Mouse (Mus musculus) adrenal gland, postnatal 25 days (tissue): ENCODE data around the gene AK157302. TPM values are rescaled to one million over a fixed set of nuclear protein-coding genes. Genes with fewer than 3 reads are reported as not detected.
"Not testable (repeated sequence)": the region's sequence is repeated elsewhere in the genome, so short reads cannot be mapped to it uniquely, and the experiment has no call there.

Source experiments
- DNase-seq: peaks from one replicate; pipeline ENCODE4 v3.0.0; 2021; ENCODE audit warnings: mixed read lengths
- long read RNA-seq: library from polyadenylated mRNA; stranded (forward); transcript quantifications from one replicate; pipeline ENCODE4 v2.0.0, GENCODE M21; 2021
- total RNA-seq: library from RNA; stranded (reverse); gene quantifications from 2 replicates; pipeline ENCODE4 v1.2.3, GENCODE M21; 2021

Gene AK157302
- 10.1 and 11.3 TPM in 2 replicates for total RNA-seq
- long read RNA-seq, transcript AK157302-201 (1 exons, 1,924 nt): major isoform, 54 of 54 reads
- long read RNA-seq, partial matches to known transcripts: 0 of 54 reads
- long read RNA-seq, other reads (novel, unspliced or antisense): 0 of 54 reads

GRCm38 (mm10) chr13:21495080-21495479, at the start of gene AK157302:
Gene AK157302 (plus strand): TSS chr13:21495223.
- DNase-seq: peak; percentile 27

GRCm38 (mm10) chr13:21446796-21447195, 48.2 kb upstream of the AK157302 start:
- DNase-seq: no peak

GRCm38 (mm10) chr13:21447856-21448614, 47.0 kb upstream of the AK157302 start:
- no peak for DNase-seq

DNA sequence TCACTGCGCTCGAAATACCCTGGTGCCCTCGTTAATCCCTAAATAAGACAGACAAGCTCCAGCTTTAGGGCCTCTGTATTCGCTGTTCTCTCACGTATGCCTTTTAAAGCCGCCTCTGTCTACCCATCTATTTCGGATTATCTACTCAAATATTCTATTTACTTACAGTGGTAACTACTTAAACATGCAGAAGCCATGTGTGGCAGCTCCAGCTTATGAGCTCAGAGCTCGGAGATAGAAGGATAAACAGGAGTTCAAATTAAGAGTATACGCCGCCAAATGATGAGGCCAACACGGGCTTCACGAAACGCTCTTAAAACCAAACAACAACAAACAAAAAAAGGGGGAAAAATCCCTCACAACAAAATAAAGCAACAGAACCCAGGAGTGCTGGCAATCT, 42.0 kb upstream of the AK157302 start:
- no peak for DNase-seq

- peak; percentile 80 for DNase-seq
Measured at GRCm38 (mm10) chr13:21453449-21453848, 41.6 kb upstream of the AK157302 start, which contains the start of gene Zscan26. Gene Zscan26 (minus strand): TSS chr13:21453730.

GRCm38 (mm10) chr13:21454133-21454532, 40.9 kb upstream of the AK157302 start:
- no peak for DNase-seq

DNA sequence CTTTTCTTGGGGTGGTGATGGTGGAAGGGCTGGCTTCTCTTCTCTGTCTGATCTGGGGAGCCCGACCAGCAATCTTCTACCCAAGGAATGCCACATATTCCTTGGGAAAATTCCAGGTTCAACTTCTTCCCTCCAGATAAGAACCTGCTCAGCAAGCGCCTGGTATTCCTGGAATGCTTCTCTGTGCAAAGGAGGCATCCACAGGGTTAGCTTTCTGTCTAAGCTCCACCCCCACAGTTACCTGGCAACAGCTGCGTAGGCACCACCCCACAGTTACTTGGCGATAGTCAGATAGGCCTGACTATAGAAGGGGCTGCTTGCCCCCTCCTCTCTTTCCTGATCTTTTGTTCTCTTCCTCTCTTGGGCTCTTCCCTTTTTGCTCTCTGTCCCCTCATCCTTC, 38.7 kb upstream of the AK157302 start:
- DNase-seq: no peak

- not testable (repeated sequence) for DNase-seq
Measured at GRCm38 (mm10) chr13:21462516-21462915, 32.5 kb upstream of the AK157302 start.

GRCm38 (mm10) chr13:21467336-21467735, 27.7 kb upstream of the AK157302 start:
- DNase-seq: no peak

DNA sequence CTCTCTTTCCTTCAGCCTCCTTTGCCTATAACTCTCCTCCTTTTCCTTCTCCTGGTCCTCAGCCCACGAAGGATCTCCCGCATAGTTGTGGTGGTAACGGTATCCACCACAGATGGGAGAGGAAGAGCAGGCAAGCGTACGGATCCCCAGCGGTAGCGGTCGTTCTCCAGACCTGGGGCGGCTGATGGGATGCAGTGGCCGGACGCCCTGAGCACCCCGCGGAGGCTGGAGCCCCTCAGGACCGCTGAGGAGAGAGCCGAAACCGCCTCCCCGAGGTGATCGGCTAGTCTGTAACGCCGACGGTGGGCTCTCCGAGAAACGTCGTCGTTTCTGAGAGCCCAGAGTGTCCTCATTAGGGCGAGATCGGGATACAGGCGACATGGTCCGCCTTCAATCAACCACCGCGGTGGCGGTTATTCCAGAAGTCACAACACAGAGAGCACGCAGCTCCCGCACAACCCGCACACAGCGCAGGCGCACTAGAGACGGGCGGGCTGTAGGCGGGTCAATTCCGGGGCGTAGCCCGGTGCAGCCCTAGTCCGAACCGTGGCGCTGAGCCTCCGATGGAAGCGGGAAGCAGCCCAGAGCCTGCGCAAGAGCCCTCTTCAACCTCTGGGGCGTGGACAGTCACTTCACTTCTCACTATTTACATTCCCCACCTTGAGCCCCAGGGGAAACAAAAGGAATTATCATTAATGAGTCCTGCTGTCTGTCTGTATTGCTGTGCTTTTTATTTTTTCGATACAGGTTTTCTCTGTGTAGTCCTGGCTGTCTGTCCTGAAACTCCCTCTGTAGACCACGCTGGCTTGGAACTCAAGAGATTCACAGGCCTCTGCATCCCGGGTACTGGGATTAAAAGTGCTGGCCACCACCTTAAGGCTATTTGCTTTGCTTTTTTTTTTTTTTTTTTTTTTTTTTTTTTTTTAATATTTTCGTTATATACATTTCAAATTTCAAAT, 26.7 kb upstream of the AK157302 start, which contains the start of gene Nkapl:
Gene Nkapl, minus strand, starts transcription at position 449 of the 959 bp plus-strand sequence.
- DNase-seq: peak; percentile 89

GRCm38 (mm10) chr13:21469097-21469496, 25.9 kb upstream of the AK157302 start:
- no peak for DNase-seq

GRCm38 (mm10) chr13:21472427-21472826, 22.6 kb upstream of the AK157302 start:
- DNase-seq: no peak

- DNase-seq: peak; percentile 54
Measured at GRCm38 (mm10) chr13:21478759-21479670, 16.0 kb upstream of the AK157302 start, which contains the start of the genes Zkscan4 and Gm10065. Gene Zkscan4 (plus strand): TSS chr13:21478907. Gene Gm10065 (minus strand): TSS chr13:21479441.

DNA sequence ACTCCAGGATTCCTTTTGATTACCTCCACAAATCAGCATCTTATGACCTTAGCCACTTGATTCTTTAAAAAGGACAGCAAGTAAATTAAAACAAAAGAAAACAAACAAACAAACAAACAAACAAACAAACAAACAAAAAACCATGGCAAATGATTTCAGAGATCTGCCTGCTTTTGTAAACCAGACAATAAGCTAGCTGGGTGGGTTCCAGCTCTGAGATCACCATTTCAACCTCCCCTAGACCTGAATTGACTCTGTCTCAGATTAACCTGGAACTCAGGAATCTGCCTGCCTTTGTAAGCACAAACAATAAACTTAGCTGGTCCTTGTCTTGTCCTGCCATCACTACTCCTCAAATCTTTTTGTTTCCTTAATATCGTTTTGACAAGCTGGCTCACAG, 8.1 kb upstream of the AK157302 start:
- no peak for DNase-seq

DNA sequence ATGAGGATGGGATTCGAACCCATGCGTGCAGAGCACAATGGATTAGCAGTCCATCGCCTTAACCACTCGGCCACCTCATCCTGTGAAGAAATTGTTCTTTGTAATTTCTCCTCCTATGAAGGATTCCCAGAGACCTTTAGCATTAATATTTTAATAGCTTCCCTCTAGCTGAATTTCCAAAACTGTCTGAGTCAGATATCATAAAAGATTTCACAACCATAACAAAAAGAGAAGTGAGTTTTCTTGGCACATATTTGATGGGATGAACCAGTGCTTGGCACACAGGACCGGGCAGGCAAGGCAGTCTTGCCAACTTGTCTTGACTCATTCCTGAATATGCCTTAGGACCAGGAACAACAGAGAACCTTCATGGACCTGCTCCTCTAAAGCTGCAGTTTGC, 2.2 kb upstream of the AK157302 start:
- DNase-seq: no peak

DNA sequence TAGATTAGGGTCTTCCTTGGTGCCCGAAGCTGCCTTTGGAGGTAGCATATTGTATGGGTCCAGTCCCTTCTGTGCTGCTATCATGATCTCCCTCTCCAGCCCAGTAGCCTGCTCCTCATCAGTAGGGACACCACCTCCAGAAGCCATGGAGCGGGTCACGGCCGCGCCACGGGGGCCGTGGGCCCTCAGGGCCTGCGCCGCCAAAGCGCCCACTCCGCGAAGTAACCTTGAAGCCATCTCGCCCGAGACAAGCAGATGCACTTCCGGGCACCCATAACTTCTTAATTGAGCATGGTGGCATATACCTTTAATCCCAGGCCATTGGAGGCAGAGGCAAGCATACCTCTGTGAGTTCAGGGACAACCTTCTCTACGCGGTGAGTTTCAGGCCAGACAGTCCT, 6.2 kb downstream of the AK157302 start, which contains the start of gene Gm11273:
Gene Gm11273, minus strand, starts transcription at position 237 of the 400 bp plus-strand sequence.
- DNase-seq: not testable (repeated sequence)

DNA sequence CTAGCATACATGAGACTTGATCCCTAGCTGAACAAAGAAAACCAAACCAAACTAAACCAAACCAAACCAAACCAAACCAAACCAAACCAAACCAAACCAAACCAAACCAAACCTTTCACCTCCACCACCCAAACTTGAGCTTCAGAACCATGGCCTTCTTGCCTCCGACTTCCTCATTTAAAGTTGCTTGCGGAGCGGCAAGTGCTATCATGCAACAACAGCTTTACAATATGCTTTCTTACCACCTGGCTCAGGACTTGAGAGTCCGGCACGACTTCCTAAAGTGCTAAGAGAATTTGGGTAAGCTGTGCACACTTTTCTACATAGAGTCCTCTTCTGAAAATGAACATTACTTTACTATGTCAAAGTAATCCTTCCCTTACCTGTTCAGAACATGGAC, 7.3 kb downstream of the AK157302 start:
- DNase-seq: no peak

DNA sequence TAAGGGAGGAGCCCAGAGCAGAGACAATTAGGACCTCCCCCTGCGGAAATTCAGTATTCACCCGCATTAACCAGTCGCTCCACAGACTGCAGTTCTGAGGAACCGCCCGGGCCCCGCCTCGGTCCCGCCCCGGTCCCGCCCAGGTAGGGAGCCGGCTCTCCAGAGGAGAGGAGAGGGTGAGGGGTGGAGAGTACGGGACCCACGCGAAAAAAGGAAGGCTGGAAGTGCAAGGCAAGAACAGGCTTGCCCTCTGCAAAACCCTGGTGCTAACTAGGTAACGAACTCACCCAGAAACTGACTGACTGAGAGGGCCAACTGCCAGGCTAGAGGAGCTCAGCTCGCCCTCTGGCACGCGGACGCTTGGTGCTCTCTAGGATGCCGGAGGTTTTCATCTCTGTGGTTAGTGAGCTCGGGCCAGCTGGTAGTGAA, 11.2 kb downstream of the AK157302 start:
- DNase-seq: peak; percentile 88

DNA sequence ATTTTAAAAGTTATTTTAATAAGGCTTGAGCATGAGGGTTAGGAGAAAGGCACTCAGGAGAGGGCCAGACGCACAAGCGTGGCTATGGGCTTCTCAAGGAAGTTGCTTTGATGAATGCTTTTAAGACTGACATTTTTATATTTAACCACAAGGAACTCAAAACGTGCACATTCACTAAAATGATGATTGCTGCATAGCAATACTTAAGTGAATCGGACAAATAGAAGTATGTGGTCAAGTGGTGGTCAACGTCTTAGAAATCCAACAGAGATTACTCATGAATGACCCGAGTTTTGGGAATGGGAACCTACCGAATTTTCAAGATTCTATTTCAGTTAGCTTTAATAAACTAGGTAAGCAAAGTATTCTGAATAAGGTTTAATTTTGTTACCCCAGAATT, 35.1 kb downstream of the AK157302 start:
- DNase-seq: no peak

- DNase-seq: peak; percentile 85
Measured at GRCm38 (mm10) chr13:21530781-21531201, 35.8 kb downstream of the AK157302 start, which contains the start of gene Zkscan8. Gene Zkscan8 (minus strand): TSS chr13:21531120.

DNA sequence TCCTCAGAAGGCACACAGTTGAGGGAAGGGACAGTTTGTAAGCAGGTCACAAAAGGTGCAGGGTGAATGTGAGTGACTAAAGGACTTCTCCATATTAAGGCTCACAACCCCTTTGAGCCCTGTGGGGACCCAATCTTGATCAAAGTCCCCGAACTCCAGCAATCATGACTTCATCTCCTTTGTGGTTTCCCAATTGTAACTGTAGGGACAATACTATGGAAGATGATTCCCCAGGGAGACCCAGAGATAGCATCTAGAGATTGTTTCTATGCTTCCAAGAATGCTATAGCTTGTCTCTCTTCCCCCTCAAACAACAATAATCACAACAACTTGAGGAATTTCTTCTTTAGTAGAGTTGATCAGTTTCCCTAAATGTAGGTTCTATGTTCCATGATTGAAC, 47.7 kb downstream of the AK157302 start, which contains the start of gene Olfr1366:
Gene Olfr1366, minus strand, starts transcription at position 101 of the 400 bp plus-strand sequence.
- no peak for DNase-seq
